Mouse (Mus musculus) embryonic fibroblast, embryonic 13.5 days (primary cell): ENCODE results near the gene Prpf40a.

Experiments
- CTCF ChIP-seq: IDR thresholded peaks from 2 replicates; pipeline ENCODE4 v1.5.1; 2011; ENCODE audit warnings: mild to moderate bottlenecking, control low read depth, low read length, moderate library complexity, borderline replicate concordance; ENCODE audit not compliant: insufficient read depth
- POLR2A ChIP-seq: IDR thresholded peaks from 2 replicates; pipeline ENCODE4 v1.6.1; 2011; ENCODE audit warnings: low read depth, mild to moderate bottlenecking, control low read depth, low read length, moderate library complexity

DNA sequence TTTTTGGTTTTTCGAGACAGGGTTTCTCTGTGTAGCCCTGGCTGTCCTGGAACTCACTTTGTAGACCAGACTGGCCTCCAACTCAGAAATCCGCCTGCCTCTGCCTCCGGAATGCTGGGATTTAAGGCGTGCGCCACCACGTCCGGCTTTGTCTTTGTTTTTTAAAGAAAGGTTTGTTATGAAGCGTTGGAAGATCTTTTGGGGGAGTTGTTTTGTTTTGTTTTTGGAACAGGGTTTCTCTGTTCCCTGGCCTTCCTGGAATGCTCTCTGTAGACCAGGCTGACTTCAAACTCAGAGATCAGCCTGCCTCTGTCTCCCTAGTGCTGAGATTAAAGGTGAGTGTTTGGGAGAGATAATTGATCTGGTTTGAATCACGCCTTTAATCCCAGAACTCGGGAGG lies 5.3 kb upstream of the Prpf40a start:
- TF ChIP-seq POLR2A, result no peak
- TF ChIP-seq CTCF, result no peak
